Mouse (Mus musculus) Muller cell, postnatal 12 days (primary cell): ENCODE data around the gene Ttll11.

Experiments used
- DNase-seq: peaks from one replicate; pipeline ENCODE4 v3.0.0-alpha.2; 2015; ENCODE audit errors: inconsistent ontology term

Gene Ttll11

GRCm38 (mm10) chr2:35768538-35769238 lies 211.0 kb downstream of the Ttll11 start:
- peak; percentile 2 for DNase-seq

- no peak for DNase-seq
These were observed 211.7 kb downstream of the Ttll11 start for GRCm38 (mm10) chr2:35767834-35768537.

- peak; percentile 5 for DNase-seq
These were observed 215.4 kb downstream of the Ttll11 start for GRCm38 (mm10) chr2:35764328-35764727.

GRCm38 (mm10) chr2:35763818-35764217 lies 215.9 kb downstream of the Ttll11 start:
- no peak for DNase-seq

- no peak for DNase-seq
These were observed 218.3 kb downstream of the Ttll11 start for GRCm38 (mm10) chr2:35761458-35761857.

- DNase-seq = no peak
These were observed 218.8 kb downstream of the Ttll11 start for GRCm38 (mm10) chr2:35760867-35761266.

- no peak for DNase-seq
These were observed 219.4 kb downstream of the Ttll11 start for GRCm38 (mm10) chr2:35760352-35760751.

- DNase-seq = no peak
These were observed 223.2 kb downstream of the Ttll11 start for GRCm38 (mm10) chr2:35756467-35756866.

GRCm38 (mm10) chr2:35751781-35752505 lies 227.8 kb downstream of the Ttll11 start:
- DNase-seq = no peak

- DNase-seq = no peak
These were observed 229.1 kb downstream of the Ttll11 start for GRCm38 (mm10) chr2:35750533-35751141.

- DNase-seq = no peak
These were observed 232.2 kb downstream of the Ttll11 start for GRCm38 (mm10) chr2:35747371-35748035.

- no peak for DNase-seq
These were observed 233.1 kb downstream of the Ttll11 start for GRCm38 (mm10) chr2:35746638-35747037.

GRCm38 (mm10) chr2:35745876-35746275 lies 233.8 kb downstream of the Ttll11 start:
- no peak for DNase-seq

GRCm38 (mm10) chr2:35739669-35740254 lies 240.0 kb downstream of the Ttll11 start:
- DNase-seq = no peak

GRCm38 (mm10) chr2:35737467-35738027 lies 242.2 kb downstream of the Ttll11 start:
- DNase-seq = no peak

- DNase-seq = no peak
These were observed 243.7 kb downstream of the Ttll11 start for GRCm38 (mm10) chr2:35736061-35736460.

GRCm38 (mm10) chr2:35735001-35735400 lies 244.7 kb downstream of the Ttll11 start:
- DNase-seq = no peak

- DNase-seq = peak; percentile 19
These were observed 247.9 kb downstream of the Ttll11 start for GRCm38 (mm10) chr2:35731671-35732449.

- peak; percentile 26 for DNase-seq
These were observed 250.3 kb downstream of the Ttll11 start for GRCm38 (mm10) chr2:35729077-35730065.
